Mouse (Mus musculus): ENCODE measurements around the gene Rnf157.

- TF ChIP-seq CTCF (IDR thresholded peaks at IDR 0.05; ENCODE audit: insufficient read depth, low read depth, low read length) (no peak), POLR2A (IDR thresholded peaks at IDR 0.05; ENCODE audit: insufficient read depth, low read depth, low read length) (no peak)
Observed at GRCm38 (mm10) chr11:116432593-116433355, 19.9 kb upstream of the Rnf157 start.

Data from olfactory bulb, adult 2 months (tissue).